In the genomic region with DNA sequence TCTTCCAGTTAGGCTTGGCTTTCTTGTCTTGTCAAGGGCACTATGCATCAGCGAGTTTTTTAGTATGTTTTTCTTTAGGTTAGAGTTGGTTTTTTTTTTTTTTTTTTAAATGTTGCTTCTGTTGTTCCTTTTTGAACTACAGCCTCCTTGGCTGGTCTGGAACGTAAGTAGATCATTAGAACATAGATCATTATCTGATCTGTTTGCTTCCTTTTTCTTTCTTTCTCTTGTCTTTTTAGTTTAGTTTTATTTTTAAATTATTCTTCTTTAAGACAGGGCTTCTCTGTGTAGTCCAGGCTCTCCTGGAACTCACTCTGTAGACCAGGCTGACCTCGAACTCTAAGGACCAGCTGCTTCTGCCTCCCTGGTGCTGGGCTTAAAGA, we compare ENCODE assay signal across 8 mouse cellular contexts. TPM values are rescaled to one million over a fixed set of nuclear protein-coding genes. Genes with fewer than 3 reads are reported as not detected.
DNase-seq lines count a peak whose midpoint lies in the region; ATAC-seq and TF ChIP-seq lines count a peak whose summit lies in the region.

No protein-coding gene starts in this region.

- peaks cover 7% of the 10 kb centered on the region for H3K4me1 ChIP-seq in neural tube, embryonic 11.5 days (ENCODE audit: control insufficient read depth, insufficient read depth, low read length)
- H3K4me1 ChIP-seq in liver, embryonic 12.5 days: peaks cover 81% of the 10 kb centered on the region
- no peaks in the 10 kb centered on the region for H3K4me1 ChIP-seq in stomach, postnatal 0 days (replicated peaks; ENCODE audit: control insufficient read depth, insufficient read depth)

- peak; percentile 23 for DNase-seq in CD4-positive, CD25-positive, alpha-beta regulatory T cell, adult 2 months (ENCODE audit: low read depth, low spot score)
- no peak for DNase-seq in neural tube, embryonic 11.5 days (ENCODE audit: low spot score)
- DNase-seq in neural tube, embryonic 10.5 days (ENCODE audit: extremely low spot score, low spot score): no peak
- no peak for DNase-seq in stomach, postnatal 0 days (ENCODE audit: low spot score)
- DNase-seq in urinary bladder, postnatal 25 days (ENCODE audit: low spot score): no peak
- no peak for DNase-seq in MN1 (ENCODE audit: low spot score)

- H3K4me2 ChIP-seq in neural tube, embryonic 11.5 days (ENCODE audit: low read depth): peak overlapping the region; percentile 55
- peak overlapping the region; percentile 89 for H3K4me2 ChIP-seq in liver, embryonic 12.5 days
- peak overlapping the region; percentile 67 for H3K4me2 ChIP-seq in stomach, postnatal 0 days (replicated peaks; ENCODE audit: low read depth)

- peak overlapping the region; percentile 85 for H3K4me3 ChIP-seq in neural tube, embryonic 11.5 days (ENCODE audit: low read depth, low read length)
- peak overlapping the region; percentile 79 for H3K4me3 ChIP-seq in liver, embryonic 12.5 days
- H3K4me3 ChIP-seq in stomach, postnatal 0 days (ENCODE audit: low read depth, low read length): peak overlapping the region; percentile 89

- H3K9me3 ChIP-seq in neural tube, embryonic 11.5 days (ENCODE audit: control insufficient read depth, low read length): no peaks in the 10 kb centered on the region
- no peaks in the 10 kb centered on the region for H3K9me3 ChIP-seq in liver, embryonic 12.5 days (replicated peaks)
- H3K9me3 ChIP-seq in stomach, postnatal 0 days (ENCODE audit: control insufficient read depth, low read length): no peaks in the 10 kb centered on the region

- TF ChIP-seq EP300 in stomach, postnatal 0 days (optimal IDR thresholded peaks at IDR 0.05): no peak

- TF ChIP-seq CTCF in stomach, postnatal 0 days (IDR thresholded peaks at IDR 0.05; ENCODE audit: low read depth): no peak

- H3K9ac ChIP-seq in neural tube, embryonic 11.5 days (ENCODE audit: low read length): no peak overlapping the region; the same call in 1 of the 2 replicates
- peak overlapping the region; percentile 88 for H3K9ac ChIP-seq in liver, embryonic 12.5 days
- H3K9ac ChIP-seq in stomach, postnatal 0 days (ENCODE audit: low read length): peak overlapping the region; percentile 88

- 53% methylated on average over 3 of the region's 3 CpGs for WGBS in neural tube, embryonic 11.5 days
- WGBS in liver, embryonic 12.5 days (ENCODE audit: insufficient replicate concordance): 14% methylated on average over 3 of the region's 3 CpGs
- WGBS in stomach, postnatal 0 days: 29% methylated on average over 3 of the region's 3 CpGs

- no peaks in the 10 kb centered on the region for H3K27me3 ChIP-seq in neural tube, embryonic 11.5 days (ENCODE audit: control insufficient read depth, insufficient read depth, low read length)
- no peaks in the 10 kb centered on the region for H3K27me3 ChIP-seq in liver, embryonic 12.5 days (replicated peaks)
- no peaks in the 10 kb centered on the region for H3K27me3 ChIP-seq in stomach, postnatal 0 days (ENCODE audit: control insufficient read depth, insufficient read depth, low read length)

- ATAC-seq in CD4-positive, CD25-positive, alpha-beta regulatory T cell, adult 4 months: no peak
- no peak for ATAC-seq in neural tube, embryonic 11.5 days (ENCODE audit: insufficient read depth, low FRiP score, low TSS enrichment)
- no peak for ATAC-seq in liver, embryonic 12.5 days
- ATAC-seq in stomach, postnatal 0 days (ENCODE audit: low FRiP score, low TSS enrichment): no peak

- H3K36me3 ChIP-seq in neural tube, embryonic 11.5 days (ENCODE audit: control insufficient read depth, insufficient read depth, low read length): no peaks in the 10 kb centered on the region
- H3K36me3 ChIP-seq in liver, embryonic 12.5 days: peaks cover 3% of the 10 kb centered on the region
- no peaks in the 10 kb centered on the region for H3K36me3 ChIP-seq in stomach, postnatal 0 days (ENCODE audit: control insufficient read depth, insufficient read depth, low read length)

- no peak overlapping the region for H3K27ac ChIP-seq in neural tube, embryonic 11.5 days (ENCODE audit: low read depth, low read length)
- H3K27ac ChIP-seq in liver, embryonic 12.5 days: no peak overlapping the region
- H3K27ac ChIP-seq in stomach, postnatal 0 days (replicated peaks): no peak overlapping the region

RNA-seq across cellular contexts. Expression of gene Adpgk, which starts 1.1 kb away (rescaled TPM):
- 10 to 100 TPM in 1 of 2 experiments, 1 to 10 TPM in 1; 8.0 to 13.8 TPM for polyA plus RNA-seq in CD4-positive, CD25-positive, alpha-beta regulatory T cell, adult 4 months (2017; shearing (Covaris generic))
- polyA plus RNA-seq in neural tube, embryonic 11.5 days (2014; fragmentation: Nextera tagmentation; extraction: Ambion mirVana): 48.6 and 50.0 TPM in 2 replicates
- polyA plus RNA-seq in liver, embryonic 12.5 days (2016; fragmentation: Nextera tagmentation; extraction: Ambion mirVana): 27.4 and 28.8 TPM in 2 replicates
- 14.8 and 16.0 TPM in 2 replicates for polyA plus RNA-seq in stomach, postnatal 0 days (2015; fragmentation: Nextera tagmentation; extraction: Ambion mirVana)
